Mouse (Mus musculus): ENCODE measurements around the gene Uba52. TPM values are rescaled to one million over a fixed set of nuclear protein-coding genes. Genes with fewer than 3 reads are reported as not detected.

The Uba52 gene
- polyA plus RNA-seq, 1 experiment from 2014 or later, result 836 TPM

- H3K4me1 ChIP-seq (ENCODE audit: insufficient read depth, low read depth, low read length), result peaks cover 16% of the 10 kb centered on the region
- ATAC-seq, result no peak
- H3K36me3 ChIP-seq (ENCODE audit: insufficient read depth, low read length), result no peaks in the 10 kb centered on the region
- H3K4me2 ChIP-seq (replicated peaks; ENCODE audit: low read depth, low read length), result no peak overlapping the region
- no peaks in the 10 kb centered on the region for H3K9me3 ChIP-seq (ENCODE audit: low read length)
- TF ChIP-seq EP300 (IDR thresholded peaks at IDR 0.05) (no peak), CTCF (IDR thresholded peaks at IDR 0.05) (no peak)
- peaks cover 28% of the 10 kb centered on the region for H3K27me3 ChIP-seq (replicated peaks; ENCODE audit: insufficient read depth, low read length)
- H3K27ac ChIP-seq (ENCODE audit: low read length), result no peak overlapping the region
- H3K9ac ChIP-seq (replicated peaks; ENCODE audit: low read depth), result no peak overlapping the region
- no peak for DNase-seq (ENCODE audit: low spot score)
- WGBS, result 46% methylated on average over 7 of the region's 7 CpGs
- no peak overlapping the region for H3K4me3 ChIP-seq (ENCODE audit: low read depth, low read length)
Observed at GRCm38 (mm10) chr8:70486191-70486681, 24.4 kb downstream of the Uba52 start.

- peak; percentile 55 for TF ChIP-seq EP300 (IDR thresholded peaks at IDR 0.05)
- TF ChIP-seq CTCF (IDR thresholded peaks at IDR 0.05), result no peak
- H3K9ac ChIP-seq (replicated peaks; ENCODE audit: low read depth), result no peak overlapping the region
- no peak overlapping the region for H3K4me2 ChIP-seq (replicated peaks; ENCODE audit: low read depth, low read length)
- H3K4me3 ChIP-seq (ENCODE audit: low read depth, low read length), result no peak overlapping the region
- no peaks in the 10 kb centered on the region for H3K36me3 ChIP-seq (ENCODE audit: insufficient read depth, low read length)
- H3K4me1 ChIP-seq (ENCODE audit: insufficient read depth, low read depth, low read length), result no peaks in the 10 kb centered on the region
- peaks cover 13% of the 10 kb centered on the region for H3K27me3 ChIP-seq (replicated peaks; ENCODE audit: insufficient read depth, low read length)
- 48% methylated on average over 2 of the region's 2 CpGs for WGBS
- no peaks in the 10 kb centered on the region for H3K9me3 ChIP-seq (ENCODE audit: low read length)
- ATAC-seq (peak; percentile 95), DNase-seq (ENCODE audit: low spot score) (peak; percentile 88)
- peak overlapping the region; percentile 47; the same call in 1 of the 2 replicates for H3K27ac ChIP-seq (ENCODE audit: low read length)
Observed at GRCm38 (mm10) chr8:70482943-70483342, 27.7 kb downstream of the Uba52 start.

- no peak for ATAC-seq
- no peak for DNase-seq (ENCODE audit: low spot score)
- Histone ChIP-seq H3K4me3 (ENCODE audit: low read depth, low read length) (no peak overlapping the region), H3K27me3 (replicated peaks; ENCODE audit: insufficient read depth, low read length) (peaks cover 5% of the 10 kb centered on the region; the same call in 1 of the 2 replicates), H3K9ac (replicated peaks; ENCODE audit: low read depth) (no peak overlapping the region), H3K4me1 (ENCODE audit: insufficient read depth, low read depth, low read length) (no peaks in the 10 kb centered on the region), H3K9me3 (ENCODE audit: low read length) (no peaks in the 10 kb centered on the region), H3K36me3 (ENCODE audit: insufficient read depth, low read length) (no peaks in the 10 kb centered on the region), H3K4me2 (replicated peaks; ENCODE audit: low read depth, low read length) (no peak overlapping the region), H3K27ac (ENCODE audit: low read length) (peak overlapping the region; percentile 40; the same call in 1 of the 2 replicates)
- 59% methylated on average over 3 of the region's 3 CpGs for WGBS
- no peak for TF ChIP-seq CTCF (IDR thresholded peaks at IDR 0.05)
- TF ChIP-seq EP300 (IDR thresholded peaks at IDR 0.05), result no peak
Observed at GRCm38 (mm10) chr8:70481908-70482307, 28.7 kb downstream of the Uba52 start.

DNA sequence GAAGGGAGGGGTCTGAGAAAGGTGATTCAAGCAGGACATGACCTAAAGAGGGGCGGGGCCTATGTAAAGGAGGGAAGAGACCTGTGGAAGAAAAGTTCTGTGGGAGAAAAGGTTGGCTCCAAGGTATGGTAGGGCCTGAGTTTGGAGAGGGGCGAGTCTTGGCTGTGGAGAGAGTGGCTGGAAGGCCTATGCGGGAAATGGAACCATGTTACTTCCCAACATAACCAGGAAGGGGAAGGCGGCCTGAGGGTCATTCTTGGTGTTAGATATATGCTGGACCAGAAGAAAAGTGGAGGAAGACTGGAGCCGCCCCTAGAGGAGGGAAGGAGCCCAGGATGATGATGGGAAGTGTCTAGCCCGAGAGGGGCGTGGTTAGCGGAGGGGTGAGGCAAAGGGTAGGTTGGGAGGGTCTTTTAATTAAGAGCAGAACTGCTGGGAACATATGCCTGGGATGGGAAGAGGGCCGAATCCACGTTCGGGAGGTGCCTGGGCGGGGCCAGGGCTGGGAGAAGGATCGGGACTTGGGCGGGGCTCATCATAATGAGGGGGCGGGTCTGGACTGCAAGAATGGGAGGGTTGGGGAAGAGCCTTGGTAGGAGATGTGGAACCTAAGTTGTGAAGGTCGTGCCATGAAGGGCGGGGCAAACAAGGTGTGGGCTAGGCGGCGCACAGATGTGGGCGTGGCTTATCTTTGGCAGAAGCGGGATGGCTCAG is 33.2 kb downstream of the Uba52 start:
- Histone ChIP-seq H3K9me3 (ENCODE audit: low read length) (no peaks in the 10 kb centered on the region), H3K4me1 (ENCODE audit: insufficient read depth, low read depth, low read length) (peaks cover 6% of the 10 kb centered on the region; the same call in 1 of the 2 replicates), H3K4me3 (ENCODE audit: low read depth, low read length) (peak overlapping the region; percentile 80), H3K27ac (ENCODE audit: low read length) (peak overlapping the region; percentile 57), H3K27me3 (replicated peaks; ENCODE audit: insufficient read depth, low read length) (no peaks in the 10 kb centered on the region), H3K9ac (replicated peaks; ENCODE audit: low read depth) (no peak overlapping the region), H3K36me3 (ENCODE audit: insufficient read depth, low read length) (no peaks in the 10 kb centered on the region), H3K4me2 (replicated peaks; ENCODE audit: low read depth, low read length) (peak overlapping the region; percentile 91)
- DNase-seq (ENCODE audit: low spot score), result peak; percentile 74
- ATAC-seq, result peak; percentile 39
- 2% methylated on average over 21 of the region's 21 CpGs for WGBS
- TF ChIP-seq EP300 (IDR thresholded peaks at IDR 0.05) (no peak; the same call in none of the 2 replicates), CTCF (IDR thresholded peaks at IDR 0.05) (no peak)

- H3K4me3 ChIP-seq (ENCODE audit: low read depth, low read length), result peak within 1 kb of the TSS; percentile 80
- H3K27ac ChIP-seq (ENCODE audit: low read length), result peak within 1 kb of the TSS; percentile 82
- DNase-seq (ENCODE audit: low spot score) (peak; percentile 98), ATAC-seq (peak; percentile 90)
- WGBS, result under 1% methylated on average over 50 of the region's 53 CpGs
- H3K9me3 ChIP-seq (ENCODE audit: low read length), result no peaks in the 10 kb centered on the region
- peak within 1 kb of the TSS; percentile 91 for H3K4me2 ChIP-seq (replicated peaks; ENCODE audit: low read depth, low read length)
- H3K36me3 ChIP-seq (ENCODE audit: insufficient read depth, low read length), result no peaks in the 10 kb centered on the region
- H3K9ac ChIP-seq (replicated peaks; ENCODE audit: low read depth), result peak within 1 kb of the TSS; percentile 92
- no peaks in the 10 kb centered on the region for H3K27me3 ChIP-seq (replicated peaks; ENCODE audit: insufficient read depth, low read length)
- H3K4me1 ChIP-seq (ENCODE audit: insufficient read depth, low read depth, low read length), result peaks cover 6% of the 10 kb centered on the region; the same call in 1 of the 2 replicates
- TF ChIP-seq CTCF (IDR thresholded peaks at IDR 0.05), result no peak
- peak; percentile 46; the same call in 1 of the 2 replicates for TF ChIP-seq EP300 (IDR thresholded peaks at IDR 0.05)
Observed at GRCm38 (mm10) chr8:70476333-70477268, 34.0 kb downstream of the Uba52 start, which contains the start of gene Klhl26. TSS of gene Klhl26 (minus strand) at chr8:70476968.

GRCm38 (mm10) chr8:70471856-70472255 is 38.7 kb downstream of the Uba52 start:
- Histone ChIP-seq H3K4me2 (replicated peaks; ENCODE audit: low read depth, low read length) (no peak overlapping the region), H3K4me1 (ENCODE audit: insufficient read depth, low read depth, low read length) (peaks cover 24% of the 10 kb centered on the region; the same call in 1 of the 2 replicates), H3K9ac (replicated peaks; ENCODE audit: low read depth) (no peak overlapping the region), H3K9me3 (ENCODE audit: low read length) (no peaks in the 10 kb centered on the region), H3K27ac (ENCODE audit: low read length) (no peak overlapping the region), H3K36me3 (ENCODE audit: insufficient read depth, low read length) (no peaks in the 10 kb centered on the region), H3K27me3 (replicated peaks; ENCODE audit: insufficient read depth, low read length) (no peaks in the 10 kb centered on the region), H3K4me3 (ENCODE audit: low read depth, low read length) (no peak overlapping the region)
- ATAC-seq (no peak), DNase-seq (ENCODE audit: low spot score) (no peak)
- no peak for TF ChIP-seq CTCF (IDR thresholded peaks at IDR 0.05)
- WGBS, result 97% methylated on average over 7 of the region's 7 CpGs
